Mouse (Mus musculus): ENCODE data around the gene Ppp1r16b. TPM values are rescaled to one million over a fixed set of nuclear protein-coding genes. Genes with fewer than 3 reads are reported as not detected.

Gene Ppp1r16b
- total and polyA plus RNA-seq, 3 experiments: under 0.01 to 0.67 TPM; not detected in 1

DNA sequence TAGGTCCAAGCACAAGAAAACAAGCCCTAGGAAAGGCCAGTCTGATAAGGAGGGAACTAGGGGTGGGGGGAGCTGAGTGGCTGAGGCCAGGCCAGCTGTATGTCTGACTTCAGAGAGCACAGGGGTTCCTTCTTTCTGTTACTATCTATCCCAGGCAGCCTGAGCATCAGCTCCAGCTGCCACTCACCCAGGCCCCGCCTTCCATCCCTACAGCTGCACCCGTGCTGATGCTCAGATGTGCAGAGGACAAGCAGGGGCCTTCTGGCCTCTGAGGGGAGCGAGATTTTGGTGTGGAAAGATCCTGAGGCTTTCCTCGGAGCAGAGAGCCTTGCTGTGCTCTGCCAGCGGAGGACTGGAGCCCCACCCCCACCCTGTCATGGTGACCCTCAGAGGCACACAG is 50.9 kb downstream of the Ppp1r16b start:
- Histone ChIP-seq H3K4me3 (ENCODE audit: control insufficient read depth in 1 of 2, insufficient read depth in 1 of 2, low read depth in 2 of 2, low read length in 2 of 2) (no peak overlapping the region), H3K36me3 (ENCODE audit: control insufficient read depth in 1 of 2, insufficient read depth in 2 of 2, low read length in 2 of 2) (no peaks in the 10 kb centered on the region), H3K27me3 (ENCODE audit: control insufficient read depth in 1 of 2, insufficient read depth in 2 of 2, low read length in 2 of 2) (no peaks in the 10 kb centered on the region), H3K79me2 (ENCODE audit: control insufficient read depth, insufficient read depth, low read length, poor library complexity) (no peaks in the 10 kb centered on the region), H3K9ac (ENCODE audit: control insufficient read depth, low read depth, low read length, poor library complexity, severe bottlenecking) (no peak overlapping the region), H3K4me1 (ENCODE audit: control insufficient read depth in 1 of 2, insufficient read depth in 2 of 2, low read length in 2 of 2) (no peaks in the 10 kb centered on the region), H3K9me3 (replicated peaks; ENCODE audit: insufficient read depth, low read length) (no peaks in the 10 kb centered on the region), H3K27ac (ENCODE audit: control insufficient read depth, low read depth, low read length) (no peak overlapping the region)
- no peak for DNase-seq (ENCODE audit: low read depth, low spot score)
- TF ChIP-seq TCF12 (IDR thresholded peaks at IDR 0.05; ENCODE audit: low read depth, low read length) (no peak), NRF1 (IDR thresholded peaks at IDR 0.05; ENCODE audit: insufficient read depth, low read depth, low read length, poor library complexity, severe bottlenecking) (no peak), HCFC1 (IDR thresholded peaks at IDR 0.05; ENCODE audit: low read depth, low read length) (no peak), MAX (IDR thresholded peaks at IDR 0.05; ENCODE audit: low read length) (no peak), CHD1 (IDR thresholded peaks at IDR 0.05; ENCODE audit: low read depth, low read length) (no peak), TAL1 (IDR thresholded peaks at IDR 0.05; ENCODE audit: low read length) (no peak), KAT2A (conservative IDR thresholded peaks at IDR 0.05; ENCODE audit: low read depth, low read length) (no peak), EP300 (IDR thresholded peaks at IDR 0.05; ENCODE audit: low read depth in 1 of 2, low read length in 2 of 2) (no peak), TBP (IDR thresholded peaks at IDR 0.05; ENCODE audit: low read depth, low read length) (no peak), MEF2A (IDR thresholded peaks at IDR 0.05; ENCODE audit: extremely low read depth, insufficient replicate concordance, low read depth, low read length, poor library complexity, severe bottlenecking) (no peak), CHD2 (IDR thresholded peaks at IDR 0.05; ENCODE audit: low read length) (no peak), CTCF (IDR thresholded peaks at IDR 0.05 in 2 of 3, conservative IDR thresholded peaks at IDR 0.05 in 1 of 3; ENCODE audit: control insufficient read depth in 1 of 3, insufficient read depth in 1 of 3, low read depth in 2 of 3, low read length in 3 of 3, poor library complexity in 1 of 3, severe bottlenecking in 1 of 3) (no peak)

DNA sequence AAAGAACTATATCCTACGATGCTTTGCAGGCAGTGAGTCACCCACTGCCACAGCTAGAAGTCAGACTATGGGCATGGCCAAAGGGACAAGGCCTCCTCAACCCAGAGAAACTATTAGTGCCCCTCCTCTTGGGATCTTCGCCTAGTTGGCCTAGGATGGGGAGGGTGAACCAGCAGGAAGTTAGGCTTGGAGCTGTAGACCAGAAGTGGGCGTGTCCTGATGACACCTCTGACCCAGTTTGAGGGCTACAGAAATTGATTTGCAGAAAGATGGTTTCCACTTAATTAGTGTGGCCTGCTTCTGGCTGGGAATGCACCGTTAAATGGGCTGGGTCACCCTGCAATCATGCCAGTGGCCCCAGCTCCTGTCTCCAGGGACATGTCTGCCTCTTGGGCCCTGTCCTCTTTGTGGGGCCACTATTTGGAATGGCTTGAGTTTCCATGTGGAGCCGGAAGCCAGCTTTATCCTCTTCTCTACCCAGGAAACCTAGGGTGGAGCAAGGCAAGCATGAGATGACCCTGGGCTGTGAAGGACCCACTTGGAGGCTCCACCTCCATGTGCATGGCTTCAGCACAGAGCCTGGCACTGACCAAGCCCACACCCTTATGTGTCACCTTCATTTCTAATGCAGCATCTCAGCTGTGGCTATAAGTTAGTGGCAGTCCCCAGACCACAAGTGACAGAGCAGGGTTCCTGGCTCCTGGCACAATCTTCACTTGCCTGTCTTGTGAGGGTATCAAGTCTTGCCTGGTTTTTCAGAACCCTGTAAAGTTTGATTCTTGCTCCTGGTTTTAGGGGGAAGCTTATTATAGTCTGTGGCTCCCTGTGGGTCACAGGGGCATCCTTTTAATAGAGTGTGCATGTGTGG is 52.6 kb downstream of the Ppp1r16b start:
- TF ChIP-seq MXI1 (IDR thresholded peaks at IDR 0.05; ENCODE audit: low read depth, low read length) (no peak), NELFE (IDR thresholded peaks at IDR 0.05; ENCODE audit: low read depth, low read length) (no peak), POLR2AphosphoS2 (IDR thresholded peaks at IDR 0.05; ENCODE audit: low read length) (no peak), ZC3H11A (IDR thresholded peaks at IDR 0.05; ENCODE audit: low read depth, low read length) (no peak), CTCF (IDR thresholded peaks at IDR 0.05 in 2 of 3, conservative IDR thresholded peaks at IDR 0.05 in 1 of 3; ENCODE audit: control insufficient read depth in 1 of 3, insufficient read depth in 1 of 3, low read depth in 2 of 3, low read length in 3 of 3, poor library complexity in 1 of 3, severe bottlenecking in 1 of 3) (no peak), GATA1 (IDR thresholded peaks at IDR 0.05; ENCODE audit: low read depth, low read length) (no peak), MYB (IDR thresholded peaks at IDR 0.05; ENCODE audit: low read depth, low read length) (no peak), USF1 (IDR thresholded peaks at IDR 0.05; ENCODE audit: low read depth, low read length) (no peak)
- no peaks in the 10 kb centered on the region for H3K9me3 ChIP-seq (replicated peaks; ENCODE audit: insufficient read depth, low read length)
- no peak overlapping the region for H3K4me3 ChIP-seq (ENCODE audit: control insufficient read depth in 1 of 2, insufficient read depth in 1 of 2, low read depth in 2 of 2, low read length in 2 of 2)
- no peaks in the 10 kb centered on the region for H3K79me2 ChIP-seq (ENCODE audit: control insufficient read depth, insufficient read depth, low read length, poor library complexity)
- H3K27ac ChIP-seq (ENCODE audit: control insufficient read depth, low read depth, low read length): no peak overlapping the region
- DNase-seq (ENCODE audit: low read depth, low spot score): no peak
- H3K36me3 ChIP-seq (ENCODE audit: control insufficient read depth in 1 of 2, insufficient read depth in 2 of 2, low read length in 2 of 2): no peaks in the 10 kb centered on the region
- no peak overlapping the region for H3K9ac ChIP-seq (ENCODE audit: control insufficient read depth, low read depth, low read length, poor library complexity, severe bottlenecking)
- peaks cover 0 to 4% of the 10 kb centered on the region in 2 experiments; a peak in 2 of 4 replicates for H3K27me3 ChIP-seq (ENCODE audit: control insufficient read depth in 1 of 2, insufficient read depth in 2 of 2, low read length in 2 of 2)
- H3K4me1 ChIP-seq (ENCODE audit: control insufficient read depth in 1 of 2, insufficient read depth in 2 of 2, low read length in 2 of 2): no peaks in the 10 kb centered on the region
